Mouse (Mus musculus): ENCODE measurements around the gene Cacng8. TPM values are rescaled to one million over a fixed set of nuclear protein-coding genes. Genes with fewer than 3 reads are reported as not detected.

The Cacng8 gene
- polyA plus RNA-seq, 1 experiment: 0.11 TPM

DNA sequence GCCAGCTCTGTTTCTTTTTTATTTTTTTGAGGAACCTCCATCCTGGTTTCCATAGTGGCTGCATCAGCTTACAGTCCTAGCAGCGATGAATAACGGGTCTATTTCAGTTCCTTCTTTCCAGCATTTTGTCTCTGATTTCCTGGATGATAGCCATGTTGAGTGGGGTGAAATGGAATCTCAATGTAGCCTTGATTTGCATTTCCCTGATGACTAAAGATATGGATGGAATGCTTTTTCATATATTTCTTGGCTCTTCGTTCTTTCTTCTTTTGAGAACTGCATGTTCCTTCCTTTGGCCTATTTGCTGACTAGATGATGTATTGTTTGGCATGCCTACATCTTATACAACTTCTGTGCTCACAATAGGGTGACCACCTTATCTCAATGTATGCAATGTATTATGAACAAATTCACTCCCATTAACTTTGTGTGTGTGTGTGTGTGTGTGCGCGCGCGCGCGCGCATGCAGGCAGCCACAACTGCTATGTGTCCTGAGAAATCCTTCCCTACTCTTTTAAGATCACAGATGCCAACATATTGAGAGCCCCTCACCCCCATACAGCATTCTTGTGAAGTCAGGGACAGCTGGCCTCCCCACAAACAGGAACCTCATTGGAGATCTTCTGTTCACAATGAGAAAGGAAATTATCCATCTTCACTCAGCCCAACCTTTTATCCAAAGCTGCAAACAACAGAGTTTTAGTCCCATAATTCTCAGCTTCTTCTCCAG, 66.8 kb downstream of the Cacng8 start:
- TF ChIP-seq POLR2A (IDR thresholded peaks at IDR 0.05; ENCODE audit: low read depth, low read length) (no peak), CTCF (conservative IDR thresholded peaks at IDR 0.05; ENCODE audit: insufficient read depth, insufficient read length, low read depth, low read length) (no peak)
- no peaks in the 10 kb centered on the region for H3K4me1 ChIP-seq (ENCODE audit: control insufficient read depth, insufficient read depth, low read length)
- no peak overlapping the region for H3K27ac ChIP-seq (ENCODE audit: insufficient read depth, low read depth, low read length)
- no peaks in the 10 kb centered on the region; the same call in 1 of the 2 replicates for H3K27me3 ChIP-seq (replicated peaks; ENCODE audit: control insufficient read depth, insufficient read depth, low read length)
- no peak for DNase-seq
- H3K36me3 ChIP-seq (ENCODE audit: control insufficient read depth, insufficient read depth, low read length): no peaks in the 10 kb centered on the region
- no peak overlapping the region for H3K4me3 ChIP-seq (ENCODE audit: insufficient read depth, low read depth, low read length)
- WGBS: 85% methylated on average over 10 of the region's 10 CpGs

DNA sequence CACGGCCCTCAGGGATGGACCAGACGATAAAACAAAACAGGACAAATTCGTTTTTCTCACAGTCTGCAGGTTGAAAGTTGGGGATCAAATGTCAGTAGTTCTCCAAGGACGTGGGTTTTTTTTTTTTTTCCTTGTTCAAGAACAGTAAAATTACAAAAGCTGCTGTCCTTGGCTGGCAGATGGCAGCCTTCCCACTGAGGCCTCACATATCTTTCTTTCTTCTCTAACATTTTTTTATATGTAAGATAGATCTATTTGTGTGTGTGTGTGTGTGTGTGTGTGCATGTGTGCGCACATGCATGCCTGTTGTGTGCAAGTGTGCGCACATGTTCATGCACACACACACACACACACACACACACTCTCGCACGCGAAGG, 67.3 kb downstream of the Cacng8 start:
- 67% methylated on average over 9 of the region's 9 CpGs for WGBS
- Histone ChIP-seq H3K4me3 (ENCODE audit: insufficient read depth, low read depth, low read length) (no peak overlapping the region), H3K27me3 (replicated peaks; ENCODE audit: control insufficient read depth, insufficient read depth, low read length) (no peaks in the 10 kb centered on the region; the same call in 1 of the 2 replicates), H3K27ac (ENCODE audit: insufficient read depth, low read depth, low read length) (no peak overlapping the region), H3K36me3 (ENCODE audit: control insufficient read depth, insufficient read depth, low read length) (no peaks in the 10 kb centered on the region), H3K4me1 (ENCODE audit: control insufficient read depth, insufficient read depth, low read length) (no peaks in the 10 kb centered on the region)
- no peak for DNase-seq
- TF ChIP-seq CTCF (conservative IDR thresholded peaks at IDR 0.05; ENCODE audit: insufficient read depth, insufficient read length, low read depth, low read length) (no peak), POLR2A (IDR thresholded peaks at IDR 0.05; ENCODE audit: low read depth, low read length) (no peak)

DNA sequence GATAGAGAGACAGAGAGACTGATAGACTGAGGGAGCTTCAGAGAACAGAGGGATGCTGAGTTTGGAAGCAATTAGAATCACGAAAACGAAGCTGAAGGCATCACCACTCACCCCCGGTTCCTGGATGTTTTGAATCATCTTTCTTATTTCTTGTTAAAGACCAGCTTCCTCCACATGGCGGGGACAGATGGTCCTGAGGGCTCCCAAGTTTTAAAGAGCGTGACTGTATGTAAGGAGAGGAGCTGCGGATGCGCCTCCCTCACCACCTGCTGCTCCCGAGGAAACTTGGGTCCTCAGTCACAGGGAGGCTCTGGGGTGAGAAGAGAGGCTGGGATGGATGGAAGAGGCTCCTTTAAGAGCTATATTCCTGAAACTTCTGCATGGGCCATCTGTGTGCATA, 69.8 kb downstream of the Cacng8 start:
- no peak overlapping the region for H3K4me3 ChIP-seq (ENCODE audit: insufficient read depth, low read depth, low read length)
- no peak overlapping the region for H3K27ac ChIP-seq (ENCODE audit: insufficient read depth, low read depth, low read length)
- TF ChIP-seq POLR2A (IDR thresholded peaks at IDR 0.05; ENCODE audit: low read depth, low read length) (no peak), CTCF (conservative IDR thresholded peaks at IDR 0.05; ENCODE audit: insufficient read depth, insufficient read length, low read depth, low read length) (no peak)
- WGBS: 84% methylated on average over 8 of the region's 8 CpGs
- H3K27me3 ChIP-seq (replicated peaks; ENCODE audit: control insufficient read depth, insufficient read depth, low read length): no peaks in the 10 kb centered on the region; the same call in 1 of the 2 replicates
- H3K4me1 ChIP-seq (ENCODE audit: control insufficient read depth, insufficient read depth, low read length): no peaks in the 10 kb centered on the region
- H3K36me3 ChIP-seq (ENCODE audit: control insufficient read depth, insufficient read depth, low read length): no peaks in the 10 kb centered on the region
- DNase-seq: no peak

DNA sequence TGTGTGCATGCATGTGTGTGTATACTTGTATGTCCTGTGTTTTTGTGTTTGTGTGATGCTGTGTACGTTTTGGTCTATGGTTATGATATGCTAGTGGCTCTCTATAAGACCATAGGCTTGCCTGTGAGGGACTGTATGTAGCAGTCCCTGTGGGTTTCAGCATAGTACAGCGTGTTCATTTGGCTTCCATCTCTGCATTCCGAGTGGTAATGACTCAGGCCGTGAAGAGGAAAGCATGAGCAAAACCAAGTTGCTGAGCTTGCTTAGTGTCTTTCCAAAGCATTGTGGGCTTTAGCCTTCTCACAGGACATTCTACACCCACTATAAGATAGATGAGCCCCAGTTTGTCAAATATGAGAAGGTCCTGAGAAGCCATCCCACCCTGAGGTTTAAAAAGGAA, 72.8 kb downstream of the Cacng8 start:
- WGBS: 84% methylated on average over 4 of the region's 4 CpGs
- Histone ChIP-seq H3K27ac (ENCODE audit: insufficient read depth, low read depth, low read length) (no peak overlapping the region), H3K36me3 (ENCODE audit: control insufficient read depth, insufficient read depth, low read length) (no peaks in the 10 kb centered on the region), H3K4me1 (ENCODE audit: control insufficient read depth, insufficient read depth, low read length) (no peaks in the 10 kb centered on the region), H3K27me3 (replicated peaks; ENCODE audit: control insufficient read depth, insufficient read depth, low read length) (no peaks in the 10 kb centered on the region; the same call in 1 of the 2 replicates), H3K4me3 (ENCODE audit: insufficient read depth, low read depth, low read length) (no peak overlapping the region)
- no peak for DNase-seq
- TF ChIP-seq CTCF (conservative IDR thresholded peaks at IDR 0.05; ENCODE audit: insufficient read depth, insufficient read length, low read depth, low read length): no peak

Other genes starting within 250 kb of the Cacng8 start
- not detected in 2 replicates for gene AU018091, start 221.5 kb upstream of the Cacng8 start, polyA plus RNA-seq (2012; rRNA removed)
- 0.02 TPM in 1 of 2 replicates, not detected in the other for gene Nlrp12, start 140.9 kb upstream of the Cacng8 start, polyA plus RNA-seq (2012; rRNA removed)
- 111 and 114 TPM in 2 replicates for gene Myadm, start 101.6 kb upstream of the Cacng8 start, polyA plus RNA-seq (2012; rRNA removed)
- gene Prkcg, start 101.5 kb upstream of the Cacng8 start, polyA plus RNA-seq (2012; rRNA removed): 0.44 and 0.77 TPM in 2 replicates
- 3.4 and 4.4 TPM in 2 replicates for gene Cacng7, start 57.7 kb upstream of the Cacng8 start, polyA plus RNA-seq (2012; rRNA removed)
- gene Cacng6, start 33.5 kb downstream of the Cacng8 start, polyA plus RNA-seq (2012; rRNA removed): 1.3 TPM in 1 of 2 replicates, not detected in the other
- gene Tarm1, start 111.9 kb downstream of the Cacng8 start, polyA plus RNA-seq (2012; rRNA removed): 2.9 and 3.7 TPM in 2 replicates
- gene Oscar, start 225.5 kb downstream of the Cacng8 start, polyA plus RNA-seq (2012; rRNA removed): 0.19 and 0.26 TPM in 2 replicates
- gene Ndufa3, start 226.7 kb downstream of the Cacng8 start, polyA plus RNA-seq (2012; rRNA removed): 722 and 885 TPM in 2 replicates
- 7.6 and 9.9 TPM in 2 replicates for gene Tfpt, start 239.2 kb downstream of the Cacng8 start, polyA plus RNA-seq (2012; rRNA removed)
- 21.3 and 24.1 TPM in 2 replicates for gene Prpf31, start 239.3 kb downstream of the Cacng8 start, polyA plus RNA-seq (2012; rRNA removed)